Mouse (Mus musculus): ENCODE measurements around the gene Pitpnm3. TPM values are rescaled to one million over a fixed set of nuclear protein-coding genes. Genes with fewer than 3 reads are reported as not detected.

Gene Pitpnm3
- polyA plus RNA-seq, 1 experiment from 2014 or later: 1.9 TPM

- Histone ChIP-seq H3K27ac (no peak overlapping the region), H3K4me3 (no peak overlapping the region), H3K4me2 (no peak overlapping the region), H3K36me3 (peaks cover 22% of the 10 kb centered on the region), H3K9me3 (no peaks in the 10 kb centered on the region), H3K27me3 (no peaks in the 10 kb centered on the region), H3K4me1 (0 out of 2 replicates have a peak, but pooled peaks cover 3% of the 10 kb centered on the region), H3K9ac (no peak overlapping the region)
- WGBS: 74% methylated on average over 4 of the region's 4 CpGs
- no peak for ATAC-seq (ENCODE audit: borderline replicate concordance, extremely low read depth, low FRiP score, low TSS enrichment)
These were observed 20.4 kb upstream of the Pitpnm3 start for GRCm38 (mm10) chr11:72155981-72156428.

DNA sequence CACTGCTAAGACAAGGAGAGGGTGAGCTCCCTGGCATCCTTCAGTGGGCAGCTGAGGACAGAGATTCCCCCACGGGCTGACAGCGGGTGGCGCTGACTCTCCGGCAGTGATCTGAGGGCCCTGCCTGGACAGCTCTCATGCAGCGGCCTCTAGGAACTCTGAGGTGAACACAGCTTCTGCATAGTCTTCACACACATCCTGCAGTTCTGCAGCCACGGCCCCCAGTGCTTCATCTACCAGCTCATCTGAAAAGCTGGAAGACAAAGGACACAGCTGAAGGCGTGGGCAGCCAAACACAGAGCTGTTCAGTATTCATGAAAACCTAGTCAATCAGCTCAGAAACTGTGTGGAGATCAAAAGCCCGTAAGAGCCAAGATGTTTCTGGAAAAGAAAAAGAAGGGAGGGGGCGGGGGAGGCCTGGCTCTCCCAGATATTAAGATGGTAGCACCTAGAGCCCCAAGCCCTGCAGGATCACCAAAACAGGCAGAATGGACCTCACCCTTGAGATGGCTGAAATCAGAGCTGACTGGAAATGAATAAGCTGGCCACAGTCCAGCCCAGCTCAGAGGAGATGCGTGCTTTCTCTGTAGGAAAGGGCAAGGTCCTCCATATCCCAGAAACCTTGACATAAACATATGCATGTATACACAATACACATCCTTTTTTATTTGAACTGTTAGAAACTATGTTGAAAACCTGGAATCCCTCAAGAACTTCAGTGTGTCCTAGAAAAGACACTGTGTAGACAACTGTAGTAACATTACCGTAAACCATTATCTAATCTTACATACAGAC, 19.8 kb upstream of the Pitpnm3 start:
- Histone ChIP-seq H3K4me2 (no peak overlapping the region), H3K4me1 (0 out of 2 replicates have a peak, but pooled peaks cover 3% of the 10 kb centered on the region), H3K4me3 (no peak overlapping the region), H3K36me3 (peaks cover 22% of the 10 kb centered on the region), H3K9ac (no peak overlapping the region), H3K27ac (no peak overlapping the region), H3K27me3 (no peaks in the 10 kb centered on the region), H3K9me3 (no peaks in the 10 kb centered on the region)
- 73% methylated on average over 11 of the region's 11 CpGs for WGBS
- no peak for ATAC-seq (ENCODE audit: borderline replicate concordance, extremely low read depth, low FRiP score, low TSS enrichment)

DNA sequence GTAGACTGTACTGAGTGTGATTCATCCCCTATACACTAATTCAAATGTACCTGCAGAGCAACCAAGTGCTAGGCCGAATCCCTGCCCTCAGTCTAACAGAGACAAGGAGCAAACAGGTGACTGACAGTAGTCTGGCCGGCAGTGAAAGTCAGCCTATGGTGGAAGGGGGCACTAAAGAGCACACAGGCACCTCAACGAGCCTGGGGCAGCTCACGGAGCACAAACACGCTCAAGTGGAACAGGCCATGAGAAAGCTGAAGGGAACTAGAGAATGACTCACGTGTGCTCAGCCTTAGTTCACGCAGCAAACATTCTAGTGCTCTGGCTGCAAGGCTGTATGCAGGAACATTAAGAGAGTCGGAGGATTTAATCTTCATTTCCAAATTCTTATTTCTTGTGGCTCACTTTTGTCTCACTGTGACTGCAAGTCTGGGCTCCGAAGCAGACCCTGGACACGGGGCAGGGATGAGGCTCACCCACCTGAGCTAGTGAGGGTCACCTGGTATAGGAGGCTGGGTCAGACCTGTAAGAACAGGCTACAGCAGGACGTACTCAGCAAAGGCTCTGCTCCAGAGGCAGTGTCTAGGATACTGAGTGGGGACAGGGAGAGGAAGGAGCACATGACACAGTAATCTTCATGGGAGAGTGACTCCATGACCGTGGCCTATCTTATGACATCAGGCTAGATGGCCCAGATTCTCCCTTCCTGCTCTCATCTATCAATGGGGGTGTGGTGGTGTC, 17.7 kb upstream of the Pitpnm3 start:
- peaks cover 15% of the 10 kb centered on the region for H3K36me3 ChIP-seq
- no peak overlapping the region for H3K4me2 ChIP-seq
- no peak overlapping the region for H3K9ac ChIP-seq
- no peaks in the 10 kb centered on the region for H3K9me3 ChIP-seq
- no peak overlapping the region for H3K4me3 ChIP-seq
- no peak for ATAC-seq (ENCODE audit: borderline replicate concordance, extremely low read depth, low FRiP score, low TSS enrichment)
- H3K27me3 ChIP-seq: no peaks in the 10 kb centered on the region
- WGBS: 74% methylated on average over 12 of the region's 12 CpGs
- no peak overlapping the region for H3K27ac ChIP-seq
- H3K4me1 ChIP-seq: 0 out of 2 replicates have a peak, but pooled peaks cover 3% of the 10 kb centered on the region

DNA sequence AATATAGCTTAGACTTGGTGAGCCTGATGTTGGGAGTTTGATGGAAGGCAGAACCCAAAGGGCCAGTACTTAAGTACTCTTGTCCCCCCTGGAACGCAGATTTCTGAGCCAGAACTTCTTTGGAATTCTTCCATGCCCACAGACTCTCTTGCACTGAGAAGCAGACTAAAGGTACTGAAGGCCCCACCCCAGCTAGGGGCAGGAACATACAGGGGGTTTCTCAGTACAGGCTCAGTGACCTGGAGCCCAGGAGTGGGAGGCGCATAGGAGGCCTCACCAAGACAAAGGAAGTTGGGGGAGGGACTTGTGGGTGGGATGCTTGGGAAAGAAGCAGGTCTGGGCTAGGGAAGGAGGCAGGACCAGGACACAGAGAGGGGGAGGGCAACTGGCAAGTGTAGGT, 15.5 kb upstream of the Pitpnm3 start:
- peak; percentile 75 for ATAC-seq (ENCODE audit: borderline replicate concordance, extremely low read depth, low FRiP score, low TSS enrichment)
- Histone ChIP-seq H3K4me3 (no peak overlapping the region), H3K4me1 (0 out of 2 replicates have a peak, but pooled peaks cover 3% of the 10 kb centered on the region), H3K27ac (peak overlapping the region; percentile 79), H3K9ac (no peak overlapping the region), H3K27me3 (no peaks in the 10 kb centered on the region), H3K36me3 (peaks cover 13% of the 10 kb centered on the region; the same call in 1 of the 2 replicates), H3K4me2 (no peak overlapping the region), H3K9me3 (no peaks in the 10 kb centered on the region)
- 54% methylated on average over 2 of the region's 2 CpGs for WGBS

GRCm38 (mm10) chr11:72147910-72148309, 12.3 kb upstream of the Pitpnm3 start:
- no peak for ATAC-seq (ENCODE audit: borderline replicate concordance, extremely low read depth, low FRiP score, low TSS enrichment)
- Histone ChIP-seq H3K36me3 (no peaks in the 10 kb centered on the region), H3K27me3 (no peaks in the 10 kb centered on the region), H3K4me3 (no peak overlapping the region), H3K9ac (no peak overlapping the region), H3K27ac (no peak overlapping the region), H3K9me3 (no peaks in the 10 kb centered on the region), H3K4me2 (no peak overlapping the region), H3K4me1 (0 out of 2 replicates have a peak, but pooled peaks cover 11% of the 10 kb centered on the region)
- 61% methylated on average over 3 of the region's 3 CpGs for WGBS

DNA sequence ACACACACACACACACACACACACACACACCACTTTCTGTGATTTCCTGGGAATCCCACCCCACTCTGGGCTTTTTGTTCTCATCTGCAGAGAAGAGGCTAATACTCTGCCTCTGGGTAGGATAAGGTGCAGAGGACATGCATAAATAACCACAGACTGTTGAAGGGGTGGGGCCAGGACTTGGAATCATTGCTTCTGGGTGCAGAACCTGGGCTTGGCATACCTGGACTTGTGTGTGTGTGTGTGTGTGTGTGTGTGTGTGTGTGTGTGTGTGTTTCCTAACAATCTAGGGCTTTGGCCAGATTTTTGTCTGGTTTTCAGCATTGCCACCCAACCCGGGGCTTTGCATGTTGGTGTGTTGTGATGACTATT, 10.3 kb upstream of the Pitpnm3 start:
- no peaks in the 10 kb centered on the region for H3K9me3 ChIP-seq
- H3K4me3 ChIP-seq: no peak overlapping the region
- ATAC-seq (ENCODE audit: borderline replicate concordance, extremely low read depth, low FRiP score, low TSS enrichment): no peak
- no peaks in the 10 kb centered on the region for H3K27me3 ChIP-seq
- peak overlapping the region; percentile 72 for H3K27ac ChIP-seq
- H3K9ac ChIP-seq: no peak overlapping the region
- H3K36me3 ChIP-seq: no peaks in the 10 kb centered on the region
- WGBS: 71% methylated on average over 1 of the region's 1 CpGs
- H3K4me1 ChIP-seq: 0 out of 2 replicates have a peak, but pooled peaks cover 8% of the 10 kb centered on the region
- no peak overlapping the region for H3K4me2 ChIP-seq

- WGBS: 10% methylated on average over 2 of the region's 2 CpGs
- H3K27ac ChIP-seq: peak overlapping the region; percentile 72
- H3K27me3 ChIP-seq: no peaks in the 10 kb centered on the region
- H3K4me2 ChIP-seq: no peak overlapping the region
- H3K9ac ChIP-seq: no peak overlapping the region
- H3K4me3 ChIP-seq: no peak overlapping the region
- ATAC-seq (ENCODE audit: borderline replicate concordance, extremely low read depth, low FRiP score, low TSS enrichment): no peak
- H3K9me3 ChIP-seq: no peaks in the 10 kb centered on the region
- H3K4me1 ChIP-seq: 0 out of 2 replicates have a peak, but pooled peaks cover 8% of the 10 kb centered on the region
- no peaks in the 10 kb centered on the region for H3K36me3 ChIP-seq
These were observed 9.8 kb upstream of the Pitpnm3 start for GRCm38 (mm10) chr11:72145182-72145876.

DNA sequence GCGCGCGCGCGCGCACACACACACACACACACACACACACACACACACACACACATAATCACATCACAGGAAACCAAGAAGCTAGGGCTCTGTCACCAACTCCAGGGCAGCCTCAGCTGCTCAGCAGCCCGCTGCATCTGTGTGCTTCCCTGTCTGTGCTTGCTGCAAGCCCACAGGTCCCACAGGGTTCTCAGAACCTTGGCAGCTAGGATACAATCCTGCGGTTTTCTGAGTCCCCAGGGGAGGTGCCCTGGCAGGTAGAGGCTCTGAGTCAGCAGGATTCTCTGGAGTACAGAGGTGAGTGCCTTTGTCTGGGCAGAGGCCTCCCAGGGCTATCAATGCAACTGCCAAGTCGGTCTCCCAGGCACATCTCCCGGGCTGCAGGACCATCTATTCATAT, 7.3 kb upstream of the Pitpnm3 start:
- no peaks in the 10 kb centered on the region for H3K36me3 ChIP-seq
- ATAC-seq (ENCODE audit: borderline replicate concordance, extremely low read depth, low FRiP score, low TSS enrichment): no peak
- 0 out of 2 replicates have a peak, but pooled peaks cover 7% of the 10 kb centered on the region for H3K27me3 ChIP-seq
- 59% methylated on average over 10 of the region's 10 CpGs for WGBS
- no peak overlapping the region for H3K4me3 ChIP-seq
- no peak overlapping the region for H3K4me2 ChIP-seq
- no peaks in the 10 kb centered on the region for H3K9me3 ChIP-seq
- 0 out of 2 replicates have a peak overlapping the region, but pooled peaks have one; percentile 2 for H3K27ac ChIP-seq
- 0 out of 2 replicates have a peak, but pooled peaks cover 8% of the 10 kb centered on the region for H3K4me1 ChIP-seq
- no peak overlapping the region for H3K9ac ChIP-seq

DNA sequence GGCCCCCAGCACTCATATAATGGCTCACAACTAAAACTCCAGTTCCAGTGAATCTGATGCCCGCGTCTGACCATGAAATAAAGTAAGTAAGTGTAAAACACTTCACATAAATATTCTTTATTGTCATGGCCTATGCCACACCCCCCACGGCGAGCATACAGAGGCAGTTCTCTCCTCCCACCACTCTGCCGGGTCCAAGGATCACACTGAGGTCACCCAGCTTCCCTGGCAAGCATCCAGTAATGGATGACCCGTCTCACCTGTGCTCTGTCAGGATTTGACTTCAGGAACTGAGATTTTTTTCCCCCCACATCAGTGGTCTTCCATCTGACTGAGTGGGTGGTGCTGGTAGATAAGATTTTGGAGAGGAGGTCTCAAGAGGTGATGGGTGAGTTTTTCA, 4.6 kb upstream of the Pitpnm3 start:
- Histone ChIP-seq H3K4me3 (no peak overlapping the region), H3K4me2 (no peak overlapping the region), H3K36me3 (no peaks in the 10 kb centered on the region), H3K4me1 (peaks cover 9% of the 10 kb centered on the region; the same call in 1 of the 2 replicates), H3K9ac (no peak overlapping the region), H3K9me3 (no peaks in the 10 kb centered on the region), H3K27me3 (peaks cover 30% of the 10 kb centered on the region), H3K27ac (no peak overlapping the region)
- WGBS: 32% methylated on average over 6 of the region's 6 CpGs
- no peak for ATAC-seq (ENCODE audit: borderline replicate concordance, extremely low read depth, low FRiP score, low TSS enrichment)

GRCm38 (mm10) chr11:72136231-72136982, 829 bp upstream of the Pitpnm3 start:
- peak overlapping the region; percentile 25; the same call in 1 of the 2 replicates for H3K27ac ChIP-seq
- H3K9me3 ChIP-seq: no peaks in the 10 kb centered on the region
- no peak overlapping the region for H3K9ac ChIP-seq
- peak overlapping the region; percentile 55 for H3K4me3 ChIP-seq
- H3K4me2 ChIP-seq: peak overlapping the region; percentile 98
- H3K36me3 ChIP-seq: no peaks in the 10 kb centered on the region
- 0 out of 2 replicates have a peak, but pooled peaks have one; percentile 19 for ATAC-seq (ENCODE audit: borderline replicate concordance, extremely low read depth, low FRiP score, low TSS enrichment)
- H3K4me1 ChIP-seq: peaks cover 31% of the 10 kb centered on the region
- 36% methylated on average over 11 of the region's 11 CpGs for WGBS
- H3K27me3 ChIP-seq: peaks cover 49% of the 10 kb centered on the region
